Mouse (Mus musculus) ovary, postnatal 10 days (tissue): Measurements from ENCODE around the gene Adk.
"Not testable (repeated sequence)": the region's sequence is repeated elsewhere in the genome, so short reads cannot be mapped to it uniquely, and the experiment has no call there.

Experiments
- DNase-seq: peaks from one replicate; pipeline ENCODE4 v3.0.0; 2022; ENCODE audit warnings: low spot score

Gene Adk

DNA sequence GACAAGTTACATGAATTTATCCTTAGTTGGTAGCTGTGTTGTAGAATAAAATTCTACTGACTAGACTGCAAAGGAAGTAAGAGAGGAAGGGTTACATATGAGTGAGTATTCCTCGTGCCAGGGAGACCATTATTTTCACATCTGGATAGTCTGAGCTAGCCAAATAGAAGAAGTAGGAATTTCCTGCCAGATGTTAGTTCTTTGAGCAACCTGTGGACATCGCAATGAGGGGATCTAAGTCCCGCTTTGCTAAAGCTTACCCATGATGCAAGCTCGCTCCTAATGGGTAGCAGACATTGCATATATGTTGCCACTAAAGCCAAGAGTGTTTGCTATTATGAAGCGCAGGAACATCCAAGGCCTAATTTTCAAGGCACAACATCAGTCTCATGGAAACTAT lies 381.6 kb downstream of the Adk start:
- no peak for DNase-seq

DNA sequence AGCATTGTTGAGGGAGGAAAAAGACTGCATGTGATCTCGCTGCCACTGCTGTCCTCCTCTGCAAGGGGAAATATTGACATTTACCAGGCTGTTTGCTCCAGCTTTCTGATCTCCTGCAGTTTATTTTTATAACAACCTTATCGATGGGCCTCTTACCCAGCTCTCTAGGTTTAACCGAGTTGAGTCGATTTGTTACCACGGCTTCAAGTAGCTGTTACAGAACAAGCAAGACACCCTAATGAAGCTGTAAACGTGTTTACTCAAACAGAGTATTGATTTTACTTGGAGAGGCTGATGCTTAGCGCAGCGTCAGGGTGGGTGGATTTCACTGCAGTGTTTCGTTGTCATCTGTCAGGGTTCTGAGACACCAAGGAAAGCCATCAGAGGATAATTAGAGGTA lies 382.3 kb downstream of the Adk start:
- no peak for DNase-seq

DNA sequence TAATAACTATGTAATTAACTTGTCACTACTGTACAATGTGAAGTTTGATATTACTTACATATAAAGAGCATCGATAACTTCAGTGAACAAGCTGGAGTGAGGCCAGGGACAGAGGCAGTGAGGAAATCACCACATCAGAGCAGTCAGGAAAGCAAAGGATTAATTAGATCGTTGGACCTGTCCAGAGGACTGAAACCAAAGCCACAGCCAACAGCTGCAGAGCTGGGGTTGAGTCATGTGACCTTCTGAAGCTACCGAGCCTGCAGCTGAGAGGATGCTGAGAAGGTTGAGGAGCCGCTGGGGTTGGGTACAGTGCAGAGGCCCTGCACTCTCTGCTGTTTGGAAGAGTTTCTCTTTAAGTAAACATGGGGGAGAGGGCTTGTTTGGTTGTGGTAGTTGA lies 387.4 kb downstream of the Adk start:
- no peak for DNase-seq

DNA sequence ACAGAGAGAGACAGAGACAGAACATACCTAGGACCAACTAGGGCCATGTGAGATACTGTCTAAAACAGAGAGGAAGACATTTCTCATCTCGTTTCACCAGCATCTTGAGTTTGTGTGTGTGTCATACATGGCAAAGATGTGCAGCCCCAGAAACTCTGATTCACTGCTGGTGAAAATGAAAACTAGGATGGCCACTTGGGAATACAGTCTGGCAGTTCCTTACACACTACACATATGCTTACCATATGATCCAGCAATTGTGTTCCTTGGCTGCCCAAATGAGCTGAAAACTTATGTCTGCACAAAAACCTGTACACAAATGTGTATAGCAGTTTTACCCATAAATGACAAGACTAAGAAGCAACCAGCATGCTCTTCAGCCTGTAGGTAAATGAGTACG lies 388.2 kb downstream of the Adk start:
- DNase-seq = no peak

DNA sequence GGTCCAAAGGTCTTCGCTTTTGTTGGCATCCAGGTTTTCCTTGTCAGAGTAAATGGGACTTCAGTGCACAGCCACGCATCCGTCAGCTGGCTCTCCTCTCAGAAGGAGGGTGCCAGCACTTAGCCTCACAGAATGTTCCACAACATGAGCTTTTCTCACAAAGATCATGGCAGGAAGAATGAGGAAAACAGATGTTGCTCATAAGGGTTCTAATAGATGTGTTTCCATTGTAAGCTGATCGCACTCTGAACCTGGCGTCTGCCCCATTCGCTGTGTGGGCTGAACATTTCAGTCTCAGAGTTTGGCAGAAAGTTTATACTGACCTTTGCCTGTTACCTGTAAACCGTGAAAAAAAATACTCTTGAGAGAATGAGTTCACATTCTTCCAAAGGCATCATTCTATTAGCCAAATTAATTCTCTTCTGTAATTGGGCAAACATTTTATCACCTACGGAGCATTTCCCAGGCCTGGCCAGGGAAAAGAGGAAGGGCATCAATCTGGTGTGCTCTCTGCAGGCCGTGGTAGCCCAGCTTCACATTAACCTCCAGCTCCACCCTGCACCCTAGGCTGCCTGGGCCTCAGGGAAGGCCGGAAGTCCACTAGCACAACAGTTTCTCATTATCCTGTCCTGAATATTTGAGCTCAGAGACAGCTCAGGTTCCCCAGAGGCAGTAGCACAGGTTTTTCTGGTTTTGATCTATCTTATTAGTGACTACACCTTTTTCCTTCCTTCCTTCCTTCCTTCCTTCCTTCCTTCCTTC lies 389.6 kb downstream of the Adk start:
- no peak for DNase-seq

DNA sequence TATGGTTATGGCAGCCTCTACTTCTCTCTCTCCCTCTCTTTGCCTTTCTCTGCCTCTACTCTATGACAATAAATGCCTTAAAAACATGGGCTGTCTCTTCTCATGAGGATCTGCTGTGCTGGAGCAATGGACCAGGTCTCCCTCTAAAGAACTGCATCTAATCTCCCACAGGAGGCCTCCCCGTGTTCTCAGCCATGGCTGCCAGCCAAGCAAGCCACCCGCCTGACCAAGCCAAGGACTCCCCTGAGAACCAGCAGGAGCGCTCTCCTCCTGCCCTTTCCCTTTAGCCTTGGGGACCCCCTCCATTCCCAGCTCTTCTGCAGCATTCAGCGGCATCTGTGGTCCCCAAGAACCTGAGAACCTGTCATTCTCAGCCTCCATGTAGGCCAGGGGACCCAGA lies 400.2 kb downstream of the Adk start:
- DNase-seq = no peak

DNA sequence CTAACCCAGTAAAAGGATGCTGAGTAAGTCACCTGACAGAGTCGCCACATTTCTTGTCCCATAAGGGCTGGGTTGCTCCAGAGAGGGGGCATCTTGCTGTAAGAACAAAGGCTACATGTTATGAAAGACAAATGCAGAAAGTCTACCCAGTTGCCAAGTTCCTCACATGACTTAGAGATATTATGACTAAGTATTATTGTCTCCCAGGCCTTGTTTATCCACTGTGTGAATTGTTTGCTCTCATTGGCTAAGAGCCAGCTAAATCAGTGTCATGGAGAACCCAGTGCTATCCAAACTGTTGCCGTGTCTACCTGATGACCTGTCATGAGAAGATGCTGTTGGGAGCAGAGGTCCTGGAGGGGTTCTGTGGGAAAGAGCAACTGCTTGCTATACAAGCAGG lies 401.5 kb downstream of the Adk start:
- no peak for DNase-seq

DNA sequence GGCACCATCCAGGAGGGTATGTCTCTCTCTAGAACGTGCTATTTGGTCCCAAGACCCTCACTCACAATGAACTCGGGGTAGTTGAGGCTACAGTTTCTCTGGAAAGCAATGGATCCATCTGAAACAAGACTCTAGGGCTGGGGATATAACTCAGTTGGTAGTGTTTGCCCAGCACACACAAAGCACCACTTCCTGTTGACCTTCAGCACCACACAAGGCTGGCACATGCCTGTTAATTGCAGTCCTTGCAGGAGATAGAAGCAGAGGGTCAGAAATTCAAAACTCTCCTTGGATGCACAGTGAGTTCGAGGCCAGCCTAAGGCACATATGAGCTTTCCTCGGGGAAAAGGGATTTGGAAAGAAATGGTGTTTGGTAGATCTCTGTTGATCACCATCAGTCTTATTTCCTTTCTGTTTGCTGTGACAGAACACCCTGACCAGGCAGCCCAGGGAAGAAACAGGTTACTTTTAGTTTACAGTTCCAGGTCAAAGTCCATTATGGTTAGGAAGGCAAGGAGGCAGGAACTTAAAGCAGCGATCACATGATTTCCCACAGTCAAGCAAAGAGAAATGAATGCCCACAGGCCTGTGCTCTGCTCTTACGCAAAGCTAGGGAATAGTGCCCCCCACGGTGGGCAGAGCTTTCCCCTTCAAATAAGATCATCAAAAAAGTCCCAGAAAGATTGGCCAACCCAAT lies 403.4 kb downstream of the Adk start:
- no peak for DNase-seq

DNA sequence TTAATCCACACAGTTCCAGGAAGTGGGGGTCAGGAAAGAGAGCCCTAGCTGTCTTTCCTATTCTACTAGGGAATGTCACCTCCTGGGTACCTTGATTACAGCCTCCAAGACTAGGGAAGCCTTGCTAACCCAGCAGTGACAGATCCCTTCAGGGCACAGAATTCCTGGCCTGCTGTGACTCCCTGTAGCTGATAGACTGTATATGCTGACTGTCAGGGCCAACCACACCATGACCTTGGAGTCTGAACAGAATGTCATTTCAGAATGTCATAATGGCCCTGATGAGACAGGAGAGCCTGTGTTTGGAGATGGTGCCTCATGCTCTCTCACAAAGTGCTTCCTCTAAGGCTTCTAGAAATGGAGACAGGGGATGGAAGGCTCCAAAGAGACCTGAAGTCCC lies 404.2 kb downstream of the Adk start:
- DNase-seq = no peak

DNA sequence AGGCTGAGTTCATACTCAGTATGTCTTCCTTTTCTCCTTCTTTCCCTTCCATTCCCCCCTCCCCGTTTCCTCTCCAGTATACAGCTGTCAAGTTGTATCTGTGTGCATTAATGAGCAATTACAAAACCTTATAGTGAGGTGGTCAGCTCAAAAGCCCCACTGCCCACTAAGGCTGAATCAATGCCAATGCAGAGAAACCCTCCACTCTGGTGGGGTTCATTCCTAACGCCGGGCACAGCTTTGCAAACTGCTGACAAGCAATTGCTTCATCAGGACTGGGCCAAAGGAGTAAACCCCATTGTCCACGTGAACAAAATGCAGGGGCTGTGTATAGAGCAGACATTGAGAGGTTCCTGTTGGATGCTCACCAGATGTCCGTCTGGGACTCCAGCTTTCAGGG lies 405.5 kb downstream of the Adk start:
- DNase-seq = no peak

DNA sequence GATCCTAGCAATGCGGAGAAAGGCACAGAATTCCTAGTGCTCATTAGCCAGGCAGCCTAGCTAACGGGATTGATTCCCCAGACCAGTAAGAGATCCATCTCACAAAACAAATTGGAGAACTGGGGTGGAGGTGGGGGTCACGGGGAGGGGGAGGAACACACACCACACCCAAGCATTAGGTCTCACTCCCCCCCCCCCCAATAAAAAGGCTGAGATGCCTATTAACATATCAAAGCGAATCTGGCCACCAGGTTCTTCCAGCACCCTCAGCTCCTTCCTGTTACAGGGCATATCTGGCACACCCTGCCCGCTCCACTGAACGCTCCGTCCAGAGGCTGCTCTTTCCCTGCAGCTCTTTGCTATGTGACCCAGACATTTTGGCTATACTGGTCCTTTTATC lies 406.3 kb downstream of the Adk start:
- DNase-seq = no peak

DNA sequence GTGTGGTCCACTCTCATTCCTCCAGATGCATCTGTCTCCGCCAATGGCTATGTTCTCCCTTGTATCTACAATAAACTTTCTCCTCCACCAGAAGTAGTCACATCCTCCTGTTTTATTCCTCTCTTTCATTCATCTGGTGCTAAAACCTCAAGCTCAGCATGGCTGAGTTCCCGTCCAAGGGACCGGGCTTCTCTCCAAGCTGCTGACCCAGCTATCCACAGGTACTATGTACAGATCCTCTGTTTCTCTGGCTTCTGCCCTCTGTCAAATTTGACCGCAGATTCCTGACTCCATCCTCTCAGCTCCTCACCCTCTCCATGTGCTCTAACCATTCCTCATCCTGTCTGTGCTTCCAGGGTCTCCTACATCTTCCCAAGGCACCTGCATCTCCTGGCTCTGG lies 406.8 kb downstream of the Adk start:
- DNase-seq = no peak

DNA sequence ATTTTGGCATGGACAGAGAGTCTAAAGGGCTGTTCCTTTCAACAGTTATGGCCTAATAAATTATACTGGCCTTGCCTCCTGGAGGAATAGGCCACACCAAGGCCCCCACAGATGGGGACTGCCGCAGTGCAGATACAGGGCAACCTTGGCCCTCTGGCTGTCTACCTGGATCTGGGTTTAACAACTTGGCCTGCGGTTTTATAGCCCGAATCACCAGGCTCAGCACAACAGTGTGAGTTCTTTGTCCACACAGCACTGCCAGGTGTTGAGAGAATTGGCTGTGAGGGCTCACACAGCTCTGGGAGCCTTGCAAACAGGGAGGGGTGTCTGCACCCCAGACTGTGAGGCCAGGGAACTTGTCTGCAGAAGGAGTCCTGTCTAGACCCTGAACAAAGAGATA lies 410.0 kb downstream of the Adk start:
- no peak for DNase-seq

DNA sequence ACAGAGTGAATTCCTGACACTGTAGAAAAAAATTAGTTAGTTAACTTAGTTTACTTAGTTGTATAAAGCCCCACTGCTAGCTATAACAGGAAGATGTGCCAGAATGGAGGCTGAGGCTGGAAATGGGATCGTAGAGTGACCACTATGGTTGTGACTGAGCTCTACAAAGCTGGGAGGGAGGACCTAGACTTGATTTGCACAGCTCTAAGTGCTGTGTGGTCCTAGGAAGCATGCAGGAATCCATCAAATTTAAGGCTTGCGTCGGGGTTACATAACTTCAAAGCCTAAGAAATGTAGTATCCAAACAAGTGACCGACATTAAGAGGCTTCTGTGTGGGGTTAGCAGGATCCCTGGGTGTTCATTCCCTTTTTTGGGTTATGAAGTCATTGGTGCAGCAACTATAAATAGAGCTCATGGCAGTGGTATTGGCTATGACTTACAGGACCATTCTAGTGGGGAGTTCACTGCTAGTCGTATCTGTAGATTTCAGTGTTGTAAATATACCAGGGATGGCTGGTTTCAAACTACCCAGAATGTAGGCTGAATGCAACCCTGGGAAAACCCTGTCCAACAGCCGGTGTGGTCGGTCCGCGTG lies 410.8 kb downstream of the Adk start:
- no peak for DNase-seq

DNA sequence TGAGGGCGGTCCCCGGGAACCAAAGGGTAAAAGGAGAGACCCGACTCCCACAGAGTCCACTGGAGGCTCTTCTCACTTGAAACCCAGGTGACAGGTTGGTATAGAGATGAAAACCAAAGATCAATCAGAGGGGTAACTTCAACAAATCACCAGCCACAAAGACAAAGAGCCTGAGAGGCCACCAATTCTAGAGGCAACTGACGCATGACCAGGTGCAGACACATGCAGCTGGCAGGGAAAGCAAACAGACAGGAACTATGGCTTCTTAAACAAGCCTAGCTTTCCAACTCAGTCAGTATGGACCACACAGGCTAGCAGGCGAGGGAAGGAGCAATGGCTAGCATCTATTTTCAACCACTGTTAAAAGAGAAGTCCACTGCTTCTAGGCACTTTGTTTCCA lies 418.0 kb downstream of the Adk start:
- no peak for DNase-seq

DNA sequence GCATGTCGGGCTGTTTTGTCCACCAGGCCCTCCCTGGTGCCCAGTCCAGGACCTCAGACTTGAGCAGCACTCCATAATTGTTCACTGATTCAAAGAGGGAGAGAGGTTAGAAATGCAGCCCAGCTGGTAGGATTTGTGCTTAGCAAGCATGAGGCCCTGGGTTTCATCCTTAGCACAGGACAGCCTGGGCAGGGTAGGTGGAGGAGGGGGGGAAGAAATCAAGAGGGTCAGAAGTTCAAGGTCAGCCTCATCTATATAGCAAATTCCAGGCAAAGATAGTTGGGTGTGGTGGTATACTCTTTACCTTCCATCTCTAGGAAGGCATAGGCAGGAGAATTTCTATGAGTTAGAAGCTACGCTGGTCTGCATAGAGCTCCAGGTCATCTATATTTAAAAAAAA lies 419.6 kb downstream of the Adk start:
- DNase-seq = no peak

DNA sequence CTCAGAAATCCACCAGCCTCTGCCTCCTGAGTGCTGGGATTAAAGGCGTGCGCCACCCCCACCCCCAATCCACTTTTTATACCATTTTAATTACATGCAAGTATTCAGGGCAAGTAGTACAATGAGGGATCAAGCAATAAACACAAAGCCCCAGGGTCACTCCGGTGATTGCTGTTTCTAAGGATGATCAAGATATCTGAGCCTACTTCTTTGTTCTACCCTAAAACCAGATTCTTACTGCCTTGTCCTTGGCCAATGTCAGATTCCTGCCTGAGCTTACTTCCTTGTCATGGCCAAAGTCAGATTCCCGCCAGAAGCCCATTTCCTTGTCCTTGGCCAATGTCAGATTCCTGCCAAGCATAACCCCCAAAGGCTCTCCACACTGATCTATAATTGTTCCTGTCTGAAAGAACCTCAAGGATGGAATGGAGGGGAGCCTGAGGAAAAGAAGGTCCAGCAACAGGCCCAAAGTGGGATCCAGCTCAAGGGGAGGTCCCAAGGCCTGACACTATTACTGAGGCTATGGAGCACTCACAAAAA lies 422.3 kb downstream of the Adk start:
- DNase-seq = not testable (repeated sequence)

DNA sequence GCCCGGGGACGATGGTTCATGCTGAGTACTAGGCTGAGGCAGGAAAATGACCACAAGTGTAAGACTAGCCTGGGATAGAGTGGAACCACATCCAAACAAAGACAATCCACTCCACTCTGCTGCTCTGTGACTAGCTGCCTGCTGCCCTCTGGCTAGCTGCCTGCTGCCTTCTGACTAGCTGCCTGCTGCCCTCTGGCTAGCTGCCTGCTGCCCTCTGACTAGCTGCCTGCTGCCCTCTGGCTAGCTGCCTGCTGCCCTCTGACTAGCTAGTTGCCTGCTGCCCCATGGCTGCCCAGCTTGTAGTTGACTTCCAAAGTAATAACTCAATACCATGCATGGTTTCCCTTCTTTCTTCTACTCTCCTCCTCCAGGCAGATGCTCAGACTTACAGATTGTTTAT lies 424.8 kb downstream of the Adk start:
- no peak for DNase-seq

DNA sequence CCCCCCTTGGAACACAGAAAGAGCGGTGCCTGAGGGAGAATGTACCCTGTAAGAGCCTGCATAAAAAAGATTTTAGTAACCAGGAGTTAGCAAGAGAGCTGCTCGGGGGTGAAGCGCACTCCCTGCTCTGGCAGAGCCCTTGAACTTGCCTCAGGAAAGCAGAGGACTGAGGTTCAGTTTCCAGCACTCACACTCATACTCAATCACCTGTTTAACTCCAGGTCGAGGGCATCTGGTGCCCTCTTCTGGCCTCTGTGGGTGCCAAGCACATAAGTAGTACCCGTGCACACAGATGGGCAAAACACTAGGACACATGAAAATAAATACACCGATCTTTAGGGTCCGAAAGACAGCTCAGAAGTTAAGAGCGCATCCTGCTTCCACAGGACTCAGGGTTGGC lies 427.2 kb downstream of the Adk start:
- DNase-seq = no peak

DNA sequence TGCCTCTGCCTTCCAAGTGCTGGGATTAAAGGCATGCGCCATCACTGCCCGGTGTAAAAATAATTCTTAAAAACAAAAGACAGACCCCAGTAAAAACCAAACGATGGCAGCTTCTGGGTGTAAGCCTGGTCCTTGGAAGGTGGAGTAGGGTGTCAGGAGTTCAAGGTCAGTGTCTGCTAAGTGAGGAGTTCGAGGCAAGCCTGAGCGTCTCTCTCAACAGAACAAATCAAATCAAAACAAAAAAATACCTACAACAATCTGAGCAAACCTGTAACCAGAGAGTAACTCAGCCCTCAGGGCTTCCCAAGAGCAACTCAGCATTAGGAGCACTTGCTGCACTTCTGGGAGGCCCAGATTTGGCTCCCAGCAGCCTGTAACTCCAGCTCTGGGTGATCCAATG lies 427.8 kb downstream of the Adk start:
- no peak for DNase-seq

DNA sequence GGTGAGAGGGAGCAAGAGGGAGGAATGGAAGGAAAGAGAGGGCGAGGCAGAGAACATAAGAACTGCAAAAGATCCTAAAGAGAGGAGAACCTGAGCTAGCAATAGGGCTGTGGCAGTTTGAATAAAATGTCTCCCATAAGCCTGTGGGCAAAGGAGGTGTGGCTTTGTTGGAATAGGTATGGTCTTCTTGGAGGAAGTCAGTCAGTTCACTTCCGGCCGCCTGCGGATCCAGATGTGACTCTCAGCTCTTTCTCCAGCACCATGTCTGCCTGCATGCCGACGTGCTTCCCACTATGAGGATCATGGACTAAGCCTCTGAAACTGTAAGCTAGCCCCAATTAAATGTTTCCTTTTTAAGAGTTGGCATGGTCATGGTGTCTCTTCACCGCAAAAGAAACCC lies 428.9 kb downstream of the Adk start, which contains the start of gene Kat6b:
Gene Kat6b, plus strand, starts transcription at position 204 of the 400 bp plus-strand sequence.
- no peak for DNase-seq

DNA sequence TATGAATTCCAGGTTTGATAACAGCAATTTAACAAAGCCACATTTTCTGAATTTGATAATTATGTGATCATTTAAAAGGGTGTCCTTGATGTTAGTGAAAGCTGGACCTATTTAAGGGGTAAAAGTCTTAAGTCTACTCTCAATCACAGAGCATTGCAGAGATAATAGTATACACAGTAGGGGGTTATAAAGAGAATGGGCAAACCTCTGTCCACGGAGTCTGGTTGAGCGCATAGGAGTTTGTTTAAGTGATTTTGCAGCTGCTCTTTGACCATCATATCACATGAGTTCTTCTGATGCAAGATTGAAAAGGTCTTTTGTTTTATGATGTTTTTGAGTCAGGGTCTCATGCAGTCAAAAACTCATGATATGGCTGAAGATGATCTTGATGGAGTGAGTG lies 431.8 kb downstream of the Adk start:
- DNase-seq = no peak

DNA sequence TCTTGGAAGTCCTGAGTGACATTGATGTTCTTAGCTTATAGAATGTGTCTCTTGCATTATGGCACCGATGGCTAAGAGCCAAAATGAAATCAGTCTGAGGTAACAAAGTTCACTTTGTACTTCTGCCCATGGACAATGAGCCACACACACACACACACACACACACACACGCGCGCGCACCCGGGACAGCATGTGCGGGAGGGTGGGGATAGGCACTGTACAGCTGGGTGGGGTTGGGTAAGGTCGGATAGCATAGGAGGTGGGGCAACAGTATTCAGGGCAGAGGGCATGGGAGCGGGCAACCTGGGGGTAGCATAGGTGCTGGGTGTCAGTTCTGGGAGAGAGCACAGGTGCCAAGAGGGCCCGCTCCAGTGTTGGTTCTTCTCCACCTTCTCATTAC lies 432.3 kb downstream of the Adk start:
- DNase-seq = no peak
